Mouse (Mus musculus): ENCODE results near the gene Knstrn. TPM values are rescaled to one million over a fixed set of nuclear protein-coding genes. Genes with fewer than 3 reads are reported as not detected.

Knstrn gene
- 10 to 100 TPM; 11.9 to 73.4 (median 13.7) TPM for polyA plus RNA-seq (2017; shearing (Covaris generic))

GRCm38 (mm10) chr2:118813981-118814836 is at the start of gene Knstrn:
Gene Knstrn (plus strand): TSS chr2:118814003.
- ATAC-seq = peak; percentile 100

GRCm38 (mm10) chr2:118764094-118764831 is 49.5 kb upstream of the Knstrn start:
- no peak for ATAC-seq

- no peak for ATAC-seq
Measured at GRCm38 (mm10) chr2:118764875-118765274, 48.9 kb upstream of the Knstrn start.

GRCm38 (mm10) chr2:118766041-118767033 is 47.5 kb upstream of the Knstrn start:
- ATAC-seq = no peak

- ATAC-seq = no peak
Measured at GRCm38 (mm10) chr2:118772158-118772874, 41.5 kb upstream of the Knstrn start, which contains the start of gene Phgr1. Gene Phgr1 (plus strand): TSS chr2:118772769.

GRCm38 (mm10) chr2:118774536-118774935 is 39.3 kb upstream of the Knstrn start:
- no peak for ATAC-seq

- no peak for ATAC-seq
Measured at GRCm38 (mm10) chr2:118775396-118775795, 38.4 kb upstream of the Knstrn start.

GRCm38 (mm10) chr2:118775846-118776245 is 38.0 kb upstream of the Knstrn start:
- no peak for ATAC-seq

GRCm38 (mm10) chr2:118776295-118776694 is 37.5 kb upstream of the Knstrn start:
- ATAC-seq = no peak

- ATAC-seq = no peak
Measured at GRCm38 (mm10) chr2:118778418-118778817, 35.4 kb upstream of the Knstrn start.

- no peak for ATAC-seq
Measured at GRCm38 (mm10) chr2:118779065-118779464, 34.7 kb upstream of the Knstrn start.

- ATAC-seq = no peak
Measured at GRCm38 (mm10) chr2:118779504-118780480, 34.0 kb upstream of the Knstrn start, which contains the start of gene Disp2. Gene Disp2 (plus strand): TSS chr2:118779719.

GRCm38 (mm10) chr2:118781115-118781514 is 32.7 kb upstream of the Knstrn start:
- ATAC-seq = no peak

GRCm38 (mm10) chr2:118782303-118782702 is 31.5 kb upstream of the Knstrn start:
- ATAC-seq = no peak

GRCm38 (mm10) chr2:118783093-118783492 is 30.7 kb upstream of the Knstrn start:
- ATAC-seq = no peak

- no peak for ATAC-seq
Measured at GRCm38 (mm10) chr2:118783663-118784062, 30.1 kb upstream of the Knstrn start.

- no peak for ATAC-seq
Measured at GRCm38 (mm10) chr2:118786525-118786924, 27.3 kb upstream of the Knstrn start.

- ATAC-seq = no peak
Measured at GRCm38 (mm10) chr2:118789501-118789900, 24.3 kb upstream of the Knstrn start.

- no peak for ATAC-seq
Measured at GRCm38 (mm10) chr2:118790221-118790550, 23.6 kb upstream of the Knstrn start.
